Mouse (Mus musculus) spleen, adult 10 weeks (tissue): Measurements from ENCODE around the gene Tmem44. TPM values are rescaled to one million over a fixed set of nuclear protein-coding genes. Genes with fewer than 3 reads are reported as not detected.

Experiments
- polyA plus RNA-seq: library from polyadenylated mRNA; stranded (reverse); fragments of 350-450 nt; fragmentation: Illumina TruSeq; extraction: RNeasy Lipid Tissue Mini Kit (QIAGEN cat#74804); gene quantifications from one replicate; pipeline ENCODE4 v1.2.3, GENCODE M21; 2015; ENCODE audit warnings: low replicate concordance; ENCODE audit not compliant: insufficient read depth

Tmem44 gene
- 2.7 TPM for polyA plus RNA-seq

DNA sequence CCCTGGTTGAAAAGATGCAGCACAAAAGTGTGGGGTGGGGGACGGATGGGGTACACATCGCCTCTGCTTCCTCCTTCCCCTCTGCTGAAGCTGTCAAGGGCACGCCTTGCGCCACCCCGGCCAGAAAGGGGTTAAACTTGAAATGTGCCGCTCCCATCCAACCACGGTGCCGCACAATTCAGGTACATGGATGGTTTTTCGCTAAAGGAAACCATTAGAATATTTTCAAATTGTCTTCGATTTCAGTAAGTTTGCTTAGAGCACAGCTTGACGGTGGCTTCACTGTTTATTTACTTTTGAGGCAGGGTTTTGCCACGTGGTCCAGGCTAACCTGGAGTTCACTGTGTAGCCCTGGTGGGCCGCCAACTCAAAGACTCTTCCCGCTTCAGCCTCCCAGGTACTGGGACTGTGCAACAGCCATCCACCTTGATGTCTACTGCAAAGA is at the start of gene Tmem44:
Tmem44 (minus strand) TSS at position 95 of the 445 bp plus-strand sequence.

DNA sequence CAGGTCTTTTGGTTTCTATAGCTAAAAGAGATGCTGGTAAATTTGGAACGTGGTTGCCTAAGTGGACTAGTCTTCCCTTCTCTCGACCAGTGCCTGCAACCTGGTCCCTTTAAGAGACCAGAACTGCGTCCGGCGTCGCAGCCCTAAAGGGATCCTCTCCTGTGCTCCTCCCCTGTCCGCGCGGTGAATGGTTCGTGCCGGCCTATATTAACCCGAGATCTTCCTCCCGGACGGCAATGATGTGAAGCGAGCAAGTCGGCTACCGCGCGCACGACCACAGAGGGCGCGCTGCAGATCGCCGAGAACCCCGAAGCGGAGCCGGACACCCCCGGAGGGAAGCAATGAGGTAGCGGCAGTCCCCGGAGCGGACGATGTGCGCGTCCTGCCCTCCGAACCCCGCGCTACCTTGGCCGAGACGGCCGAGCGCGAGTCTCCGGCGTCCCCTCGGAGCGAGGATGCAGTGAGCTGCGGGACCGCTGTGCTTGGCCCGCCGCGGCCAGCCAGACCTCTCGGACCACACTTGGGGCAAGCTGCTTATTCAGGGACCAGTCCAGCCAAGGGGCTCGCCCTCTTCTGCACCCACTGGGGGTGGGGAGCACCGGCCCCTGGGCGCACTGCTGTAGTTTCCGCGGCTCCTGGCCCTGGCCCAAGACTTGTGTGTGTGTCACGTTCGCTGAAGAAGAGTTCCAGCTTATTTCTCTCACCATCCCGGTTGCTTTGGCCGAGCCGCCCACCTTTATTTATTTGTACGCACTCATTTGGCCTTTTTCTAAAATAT is 49.0 kb upstream of the Tmem44 start, which contains the start of gene Fam43a:
Fam43a (plus strand) TSS at position 233 of the 778 bp plus-strand sequence.

DNA sequence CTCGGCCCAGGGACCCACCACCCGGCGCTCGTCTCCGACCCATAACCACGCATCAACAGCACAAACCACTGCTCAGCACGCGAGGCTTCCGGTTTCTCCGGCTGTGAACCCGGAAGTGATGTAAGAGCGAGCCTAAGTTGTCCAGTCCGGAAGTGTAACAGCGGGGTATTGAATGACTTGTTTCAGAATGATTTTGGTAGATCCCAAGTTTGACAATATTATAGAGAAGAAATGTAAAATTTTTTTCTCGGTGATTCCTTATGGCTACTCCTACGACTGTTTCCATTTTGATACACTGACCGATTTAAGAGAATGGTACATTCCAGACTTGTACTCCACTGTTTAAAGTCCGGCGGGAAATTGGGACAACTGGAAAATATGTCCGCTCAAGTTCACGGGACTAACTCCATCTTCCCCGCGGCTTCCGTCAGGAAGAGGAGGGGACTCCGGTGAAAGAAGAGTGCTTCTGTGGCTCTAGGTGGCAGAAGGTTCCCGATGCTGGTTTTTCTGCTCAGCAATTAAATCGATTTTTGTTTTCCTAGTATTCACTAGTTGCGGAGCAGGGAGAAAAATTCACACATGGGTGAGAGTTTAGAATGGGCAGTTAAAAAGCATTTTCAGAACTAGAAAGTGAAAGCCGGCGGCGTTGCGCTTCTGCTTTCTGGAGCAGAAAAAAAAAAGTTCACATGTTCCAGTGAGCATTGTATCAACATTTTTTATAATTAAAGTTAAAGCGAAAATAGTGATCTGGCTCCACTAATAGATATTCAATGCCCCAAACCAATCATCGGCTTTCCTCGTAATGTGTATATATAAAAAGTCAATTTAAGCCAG is 37.1 kb upstream of the Tmem44 start, which contains the start of gene Lsg1:
Lsg1 (minus strand) TSS at position 99 of the 834 bp plus-strand sequence.

Other genes with a start within 250 kb of the Tmem44 start
- gene Gp5, start 240.1 kb downstream of the Tmem44 start, polyA plus RNA-seq: 2.5 TPM
- gene Atp13a3, start 144.9 kb downstream of the Tmem44 start, polyA plus RNA-seq: 60.7 TPM
- 50.9 TPM for gene Lsg1, start 36.8 kb upstream of the Tmem44 start, polyA plus RNA-seq
- 26.7 TPM for gene Fam43a, start 48.9 kb upstream of the Tmem44 start, polyA plus RNA-seq